Mouse (Mus musculus) splenic B cell, adult 2 months (primary cell): ENCODE measurements around the gene Ift22.

Source experiments
- DNase-seq: peaks from one replicate; pipeline ENCODE4 v3.0.0-alpha.2; 2011; ENCODE audit warnings: low read depth, low spot score
- H3K27me3 ChIP-seq: 2 replicates; pipeline ENCODE4 v1.6.1; 2012; ENCODE audit warnings: mild to moderate bottlenecking, low read length, moderate library complexity, mixed read lengths; ENCODE audit not compliant: control insufficient read depth, poor library complexity, insufficient read depth, severe bottlenecking
- H3K36me3 ChIP-seq: 2 replicates; pipeline ENCODE4 v1.6.1; 2012; ENCODE audit warnings: mild to moderate bottlenecking, low read length, moderate library complexity, mixed read lengths; ENCODE audit not compliant: control insufficient read depth, poor library complexity, insufficient read depth, severe bottlenecking

The Ift22 gene

DNA sequence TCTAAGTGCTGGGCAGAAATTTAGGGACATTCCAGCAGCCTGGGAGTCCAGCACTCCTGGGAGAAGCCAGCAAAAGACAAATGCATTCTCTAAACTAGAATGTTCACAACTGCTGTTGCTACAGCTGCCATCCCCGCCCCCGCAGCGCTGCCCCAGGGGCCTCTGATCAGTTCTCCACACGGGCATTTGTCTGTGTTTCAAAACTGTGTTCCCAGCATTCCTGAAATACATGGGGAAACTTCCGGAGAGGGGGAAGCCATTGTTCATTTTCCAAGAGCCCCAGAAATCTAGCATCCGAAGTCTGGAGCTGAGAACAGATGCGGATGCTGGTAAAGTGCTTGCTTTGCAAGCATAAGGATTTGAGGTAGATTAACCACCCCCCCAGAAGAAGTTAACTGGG lies 21.0 kb upstream of the Ift22 start:
- DNase-seq = no peak
- no peaks in the 10 kb centered on the region for H3K36me3 ChIP-seq

GRCm38 (mm10) chr5:136888539-136889355 lies 19.2 kb upstream of the Ift22 start:
- no peak for DNase-seq
- H3K27me3 ChIP-seq = no peaks in the 10 kb centered on the region
- H3K36me3 ChIP-seq = no peaks in the 10 kb centered on the region

More for the DNA sequence above, 21.0 kb upstream of the Ift22 start:
- no peaks in the 10 kb centered on the region for H3K27me3 ChIP-seq

GRCm38 (mm10) chr5:136894840-136895528 lies 13.0 kb upstream of the Ift22 start:
- no peak for DNase-seq
- H3K36me3 ChIP-seq = no peaks in the 10 kb centered on the region
- H3K27me3 ChIP-seq = no peaks in the 10 kb centered on the region

DNA sequence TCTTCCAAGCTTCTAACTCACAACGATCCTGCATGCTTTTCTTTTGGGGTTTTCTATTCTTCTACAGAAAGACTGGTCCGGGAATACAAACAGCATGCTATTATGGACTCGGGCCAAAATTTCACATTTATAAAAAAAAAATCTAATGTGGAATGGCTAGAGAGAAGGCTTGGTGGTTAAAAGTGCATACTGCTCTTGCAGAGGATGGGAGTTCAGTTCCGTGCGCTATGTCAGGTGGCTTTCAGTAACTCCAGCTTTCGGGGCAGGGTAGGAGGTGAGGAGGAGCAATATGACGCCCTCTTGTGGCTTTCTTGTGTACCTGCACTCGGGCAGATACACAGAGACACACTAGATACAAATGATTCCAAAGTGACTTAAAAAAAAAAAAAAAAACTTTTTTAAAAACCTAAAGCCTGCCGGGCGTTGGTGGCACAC lies 12.4 kb upstream of the Ift22 start:
- no peaks in the 10 kb centered on the region for H3K36me3 ChIP-seq
- DNase-seq = no peak

GRCm38 (mm10) chr5:136904621-136905020 lies 3.3 kb upstream of the Ift22 start:
- DNase-seq = no peak
- Histone ChIP-seq H3K27me3 (no peaks in the 10 kb centered on the region), H3K36me3 (no peaks in the 10 kb centered on the region)

More for the DNA sequence above, 12.4 kb upstream of the Ift22 start:
- H3K27me3 ChIP-seq = no peaks in the 10 kb centered on the region

GRCm38 (mm10) chr5:136905630-136906029 lies 2.3 kb upstream of the Ift22 start:
- no peaks in the 10 kb centered on the region for H3K36me3 ChIP-seq
- peak; percentile 75 for DNase-seq
- no peaks in the 10 kb centered on the region for H3K27me3 ChIP-seq

DNA sequence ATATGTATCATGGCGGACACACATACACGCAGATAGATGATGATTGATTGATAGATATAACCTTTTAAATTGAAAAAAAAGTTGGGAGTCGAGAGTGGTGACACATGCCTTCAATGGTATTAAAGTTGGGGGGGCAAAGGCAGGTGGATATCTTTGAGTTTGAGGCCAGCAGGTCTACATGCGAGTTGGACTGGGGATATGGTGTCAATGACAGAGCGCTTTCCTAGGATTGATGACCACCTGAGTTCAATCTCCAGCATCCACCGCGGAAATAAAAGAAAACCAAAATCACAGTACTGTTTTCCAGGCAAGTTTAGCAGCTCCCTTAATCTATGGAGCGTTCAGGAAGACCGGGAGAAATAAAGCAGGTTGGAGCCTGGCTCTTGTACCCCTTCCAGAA lies 363 bp upstream of the Ift22 start:
- H3K27me3 ChIP-seq = no peaks in the 10 kb centered on the region
- H3K36me3 ChIP-seq = no peaks in the 10 kb centered on the region
- DNase-seq = no peak

- Histone ChIP-seq H3K27me3 (no peaks in the 10 kb centered on the region), H3K36me3 (peaks cover 2% of the 10 kb centered on the region)
- no peak for DNase-seq
Measured at GRCm38 (mm10) chr5:136914183-136914582, 6.2 kb downstream of the Ift22 start.

GRCm38 (mm10) chr5:136917613-136918242 lies 9.8 kb downstream of the Ift22 start:
- Histone ChIP-seq H3K36me3 (peaks cover 2% of the 10 kb centered on the region), H3K27me3 (no peaks in the 10 kb centered on the region)
- DNase-seq = no peak

DNA sequence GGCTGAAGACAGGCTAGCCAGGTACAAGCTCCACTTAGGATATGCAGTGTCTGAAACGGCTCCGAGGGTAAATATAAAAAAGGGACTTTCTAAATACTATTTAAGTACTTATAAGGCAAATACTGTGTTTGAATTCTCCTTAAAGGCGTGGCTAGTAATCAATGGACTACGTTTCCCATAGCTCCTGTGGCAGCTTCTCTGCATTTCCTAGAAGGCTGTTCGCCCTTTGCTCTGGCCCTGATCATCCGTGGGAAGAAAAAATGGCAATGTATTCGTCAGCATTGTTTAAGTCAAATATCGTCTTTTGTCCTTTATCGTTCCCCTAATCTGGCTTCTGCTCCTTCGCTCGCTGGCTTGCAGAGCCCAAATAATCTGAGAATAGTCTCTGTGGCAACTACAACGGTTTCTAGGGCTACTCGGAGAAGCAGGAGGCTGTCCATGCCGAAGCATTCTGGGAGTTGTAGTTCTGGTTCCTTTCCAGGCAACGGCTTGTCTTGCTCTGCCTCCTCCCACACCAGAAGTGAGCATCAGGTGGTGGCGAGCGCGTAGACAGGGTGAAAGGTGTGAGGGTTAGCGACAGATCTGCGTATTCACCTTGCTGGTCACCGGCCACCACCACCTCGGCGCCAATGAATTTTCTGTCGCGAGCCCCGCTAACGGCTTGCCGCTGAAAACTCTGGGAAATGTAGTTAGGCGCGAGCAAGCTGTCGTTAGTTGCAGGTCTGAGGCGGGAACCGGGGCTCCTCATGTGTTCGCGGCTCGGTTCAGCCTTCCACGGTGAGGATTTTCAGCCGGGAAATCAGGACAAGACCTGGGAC lies 10.9 kb downstream of the Ift22 start:
- peak; percentile 88 for DNase-seq
- Histone ChIP-seq H3K27me3 (no peaks in the 10 kb centered on the region), H3K36me3 (no peaks in the 10 kb centered on the region)

DNA sequence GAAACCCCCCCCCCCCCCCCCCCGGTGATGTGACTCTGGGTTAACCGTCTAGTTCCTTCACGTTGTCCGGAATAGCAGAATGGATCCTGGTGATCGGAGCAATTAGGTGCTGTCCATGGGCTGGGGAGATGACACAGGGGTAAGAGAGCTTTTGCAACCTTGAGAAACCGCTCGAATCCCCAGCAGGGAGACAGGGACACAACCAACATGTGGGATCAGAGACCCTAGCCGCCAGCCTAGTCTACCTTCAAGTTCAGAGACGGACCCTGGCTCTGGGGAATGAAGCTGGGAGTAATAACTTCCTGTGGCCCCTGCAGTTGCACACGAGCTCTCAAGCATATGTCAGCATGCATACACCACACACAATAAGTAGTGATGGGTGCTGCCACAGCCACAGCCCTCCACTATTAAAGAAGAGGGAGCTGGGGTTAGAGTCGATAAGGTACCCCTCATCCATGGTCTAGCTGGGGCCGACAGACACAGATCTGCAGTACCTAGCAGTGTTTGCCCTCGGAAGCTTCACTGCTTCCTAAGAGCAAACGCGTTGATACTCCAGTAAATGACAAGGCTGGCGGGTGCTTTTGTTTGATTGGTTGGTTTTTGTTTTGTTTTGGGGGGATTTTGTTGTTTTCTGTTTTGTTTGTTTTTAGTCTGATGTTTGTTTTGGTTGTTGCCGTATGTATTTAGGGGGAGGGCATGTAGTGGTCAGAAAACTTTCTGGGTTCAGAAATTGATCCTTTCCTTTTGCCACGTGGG lies 11.8 kb downstream of the Ift22 start:
- Histone ChIP-seq H3K36me3 (no peaks in the 10 kb centered on the region), H3K27me3 (no peaks in the 10 kb centered on the region)
- DNase-seq = peak; percentile 9

GRCm38 (mm10) chr5:136922830-136923229 lies 14.9 kb downstream of the Ift22 start:
- no peaks in the 10 kb centered on the region for H3K27me3 ChIP-seq
- no peaks in the 10 kb centered on the region for H3K36me3 ChIP-seq
- no peak for DNase-seq

DNA sequence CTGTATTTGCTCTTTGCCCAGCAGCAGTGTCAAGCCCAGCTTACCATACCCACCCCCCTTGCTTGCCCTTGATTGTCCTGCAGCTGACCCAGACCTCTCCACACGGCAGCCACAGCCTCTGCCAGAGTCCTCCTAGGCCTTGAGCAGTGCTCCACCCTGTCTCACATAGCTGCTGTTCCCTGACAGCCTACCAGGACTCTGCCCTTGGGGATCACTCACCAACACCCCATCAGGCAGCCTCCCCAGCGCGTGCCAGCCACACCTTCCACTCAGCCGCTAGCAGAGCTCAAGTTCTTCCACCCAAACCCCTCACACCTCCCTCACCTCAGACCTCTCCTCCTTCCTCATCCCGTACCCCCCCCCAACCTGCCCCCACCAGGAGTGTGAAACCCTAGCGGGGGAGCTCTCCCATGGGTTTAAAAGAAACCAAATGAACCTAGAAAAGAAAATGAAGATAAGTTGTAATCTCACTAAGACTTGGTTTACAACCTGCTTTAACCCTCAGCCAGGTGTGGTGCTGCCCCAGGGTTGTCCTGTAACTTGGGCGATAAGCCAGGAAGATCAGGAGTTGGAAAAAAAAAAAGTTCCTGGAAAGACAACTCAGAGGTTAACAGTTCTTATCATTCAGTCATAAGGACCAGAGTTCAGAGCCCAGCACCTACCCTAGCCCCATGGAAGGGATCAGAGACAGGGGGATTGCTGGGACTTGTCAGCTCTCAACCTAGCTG lies 16.0 kb downstream of the Ift22 start:
- Histone ChIP-seq H3K27me3 (no peaks in the 10 kb centered on the region), H3K36me3 (no peaks in the 10 kb centered on the region)
- no peak for DNase-seq
